Mouse (Mus musculus): ENCODE data around the gene Cyp24a1. TPM values are rescaled to one million over a fixed set of nuclear protein-coding genes. Genes with fewer than 3 reads are reported as not detected.

The Cyp24a1 gene
- polyA plus RNA-seq, 1 experiment from 2014 or later: 0.14 TPM

- no peak for DNase-seq (ENCODE audit: low spot score)
- no peak for ATAC-seq (ENCODE audit: low FRiP score)
- Histone ChIP-seq H3K27me3 (ENCODE audit: control insufficient read depth, insufficient read depth, low read length) (no peaks in the 10 kb centered on the region), H3K4me1 (replicated peaks; ENCODE audit: control insufficient read depth, insufficient read depth, low read length) (no peaks in the 10 kb centered on the region), H3K27ac (ENCODE audit: low read depth, low read length) (no peak overlapping the region), H3K9me3 (ENCODE audit: control insufficient read depth, low read length) (no peaks in the 10 kb centered on the region), H3K36me3 (ENCODE audit: control insufficient read depth, insufficient read depth, low read length) (no peaks in the 10 kb centered on the region), H3K4me2 (replicated peaks; ENCODE audit: low read depth, low read length) (no peak overlapping the region), H3K4me3 (ENCODE audit: low read depth, low read length) (no peak overlapping the region), H3K9ac (ENCODE audit: low read depth, low read length) (no peak overlapping the region)
- WGBS: 71% methylated on average over 11 of the region's 11 CpGs
Measured at GRCm38 (mm10) chr2:170483914-170484313, 13.0 kb downstream of the Cyp24a1 start.

GRCm38 (mm10) chr2:170482019-170482540 lies 14.9 kb downstream of the Cyp24a1 start:
- no peaks in the 10 kb centered on the region for H3K27me3 ChIP-seq (ENCODE audit: control insufficient read depth, insufficient read depth, low read length)
- ATAC-seq (ENCODE audit: low FRiP score) (no peak), DNase-seq (ENCODE audit: low spot score) (no peak)
- no peak overlapping the region for H3K9ac ChIP-seq (ENCODE audit: low read depth, low read length)
- no peak overlapping the region for H3K4me2 ChIP-seq (replicated peaks; ENCODE audit: low read depth, low read length)
- H3K4me3 ChIP-seq (ENCODE audit: low read depth, low read length): no peak overlapping the region
- 74% methylated on average over 10 of the region's 10 CpGs for WGBS
- no peaks in the 10 kb centered on the region for H3K36me3 ChIP-seq (ENCODE audit: control insufficient read depth, insufficient read depth, low read length)
- H3K9me3 ChIP-seq (ENCODE audit: control insufficient read depth, low read length): no peaks in the 10 kb centered on the region
- no peaks in the 10 kb centered on the region for H3K4me1 ChIP-seq (replicated peaks; ENCODE audit: control insufficient read depth, insufficient read depth, low read length)
- no peak overlapping the region for H3K27ac ChIP-seq (ENCODE audit: low read depth, low read length)

GRCm38 (mm10) chr2:170476643-170477042 lies 20.3 kb downstream of the Cyp24a1 start:
- Histone ChIP-seq H3K36me3 (ENCODE audit: control insufficient read depth, insufficient read depth, low read length) (no peaks in the 10 kb centered on the region), H3K9me3 (ENCODE audit: control insufficient read depth, low read length) (no peaks in the 10 kb centered on the region), H3K4me1 (replicated peaks; ENCODE audit: control insufficient read depth, insufficient read depth, low read length) (no peaks in the 10 kb centered on the region), H3K9ac (ENCODE audit: low read depth, low read length) (no peak overlapping the region), H3K27ac (ENCODE audit: low read depth, low read length) (no peak overlapping the region), H3K4me2 (replicated peaks; ENCODE audit: low read depth, low read length) (no peak overlapping the region), H3K4me3 (ENCODE audit: low read depth, low read length) (no peak overlapping the region), H3K27me3 (ENCODE audit: control insufficient read depth, insufficient read depth, low read length) (no peaks in the 10 kb centered on the region)
- DNase-seq (ENCODE audit: low spot score) (no peak), ATAC-seq (ENCODE audit: low FRiP score) (no peak)
- 90% methylated on average over 8 of the region's 8 CpGs for WGBS

DNA sequence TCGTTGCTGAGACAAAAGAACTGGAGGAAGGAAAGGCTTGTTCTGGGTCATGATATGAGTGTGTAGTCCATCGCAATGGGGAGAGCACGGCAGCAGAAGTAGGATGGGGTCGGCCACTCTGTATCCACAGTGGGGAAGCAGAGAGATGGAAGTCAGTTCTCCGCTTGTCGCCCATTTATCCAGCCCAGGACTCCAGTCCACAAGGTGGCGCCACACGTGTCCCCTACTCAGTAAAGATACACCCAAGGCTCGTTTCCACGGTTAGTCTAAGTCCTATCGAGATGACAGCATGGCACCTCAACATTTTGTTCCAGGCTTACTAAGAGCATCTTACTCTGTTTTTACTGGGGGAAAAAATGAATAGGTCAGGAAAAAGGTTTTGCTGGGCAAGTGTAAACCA lies 20.7 kb downstream of the Cyp24a1 start:
- 83% methylated on average over 11 of the region's 11 CpGs for WGBS

DNA sequence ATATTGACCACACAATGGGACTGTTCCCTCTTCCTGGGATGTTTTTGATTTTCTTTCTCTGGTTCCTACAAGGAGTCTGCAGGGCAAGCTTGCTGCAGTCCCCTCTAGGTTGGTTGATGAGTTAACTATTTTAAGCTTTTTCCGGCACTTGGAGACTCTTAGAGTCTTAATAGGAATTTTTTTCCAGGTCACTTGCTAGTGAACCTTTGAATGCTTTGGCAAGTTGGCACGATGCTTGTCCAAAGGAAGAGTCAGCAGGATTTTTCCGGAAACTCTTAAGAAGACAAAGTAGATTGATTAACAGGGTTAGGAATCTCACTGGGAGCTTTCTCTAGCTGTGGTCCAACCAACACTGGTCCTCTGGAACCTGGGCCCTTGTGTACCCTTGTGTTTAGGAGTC lies 21.8 kb downstream of the Cyp24a1 start:
- no peaks in the 10 kb centered on the region for H3K9me3 ChIP-seq (ENCODE audit: control insufficient read depth, low read length)
- no peaks in the 10 kb centered on the region for H3K36me3 ChIP-seq (ENCODE audit: control insufficient read depth, insufficient read depth, low read length)
- no peak overlapping the region for H3K9ac ChIP-seq (ENCODE audit: low read depth, low read length)
- 60% methylated on average over 3 of the region's 3 CpGs for WGBS
- H3K27ac ChIP-seq (ENCODE audit: low read depth, low read length): no peak overlapping the region
- H3K4me2 ChIP-seq (replicated peaks; ENCODE audit: low read depth, low read length): no peak overlapping the region
- no peaks in the 10 kb centered on the region for H3K27me3 ChIP-seq (ENCODE audit: control insufficient read depth, insufficient read depth, low read length)
- no peak for ATAC-seq (ENCODE audit: low FRiP score)
- no peak for DNase-seq (ENCODE audit: low spot score)
- no peak overlapping the region for H3K4me3 ChIP-seq (ENCODE audit: low read depth, low read length)
- H3K4me1 ChIP-seq (replicated peaks; ENCODE audit: control insufficient read depth, insufficient read depth, low read length): no peaks in the 10 kb centered on the region

More for the DNA sequence above, 20.7 kb downstream of the Cyp24a1 start:
- no peaks in the 10 kb centered on the region for H3K27me3 ChIP-seq (ENCODE audit: control insufficient read depth, insufficient read depth, low read length)
- ATAC-seq (ENCODE audit: low FRiP score) (no peak), DNase-seq (ENCODE audit: low spot score) (no peak)
- no peaks in the 10 kb centered on the region for H3K36me3 ChIP-seq (ENCODE audit: control insufficient read depth, insufficient read depth, low read length)
- no peak overlapping the region for H3K4me2 ChIP-seq (replicated peaks; ENCODE audit: low read depth, low read length)
- H3K9ac ChIP-seq (ENCODE audit: low read depth, low read length): no peak overlapping the region
- no peaks in the 10 kb centered on the region for H3K9me3 ChIP-seq (ENCODE audit: control insufficient read depth, low read length)
- no peak overlapping the region for H3K4me3 ChIP-seq (ENCODE audit: low read depth, low read length)
- H3K27ac ChIP-seq (ENCODE audit: low read depth, low read length): no peak overlapping the region
- H3K4me1 ChIP-seq (replicated peaks; ENCODE audit: control insufficient read depth, insufficient read depth, low read length): no peaks in the 10 kb centered on the region

DNA sequence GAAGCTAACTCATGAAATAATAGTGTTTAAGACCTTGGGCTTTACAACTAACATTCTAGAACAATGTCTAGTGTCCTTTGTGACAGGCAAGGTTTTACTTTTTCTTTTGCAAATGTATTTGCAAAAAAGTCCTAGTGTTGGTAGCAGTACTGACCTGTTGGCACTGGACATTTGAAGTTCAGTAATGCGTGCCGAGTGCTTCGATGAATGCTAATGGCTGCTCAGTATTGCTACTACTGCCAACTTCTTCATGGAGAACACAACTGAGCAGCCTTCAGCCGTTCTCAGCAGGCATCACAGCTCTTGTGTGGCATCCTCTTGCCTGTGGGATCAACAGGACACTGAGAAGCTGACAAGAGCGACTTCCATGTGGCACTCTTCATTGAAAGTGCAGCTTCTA lies 22.8 kb downstream of the Cyp24a1 start:
- Histone ChIP-seq H3K27ac (ENCODE audit: low read depth, low read length) (no peak overlapping the region), H3K9me3 (ENCODE audit: control insufficient read depth, low read length) (no peaks in the 10 kb centered on the region), H3K4me2 (replicated peaks; ENCODE audit: low read depth, low read length) (no peak overlapping the region), H3K36me3 (ENCODE audit: control insufficient read depth, insufficient read depth, low read length) (no peaks in the 10 kb centered on the region), H3K9ac (ENCODE audit: low read depth, low read length) (no peak overlapping the region), H3K4me1 (replicated peaks; ENCODE audit: control insufficient read depth, insufficient read depth, low read length) (no peaks in the 10 kb centered on the region), H3K27me3 (ENCODE audit: control insufficient read depth, insufficient read depth, low read length) (no peaks in the 10 kb centered on the region), H3K4me3 (ENCODE audit: low read depth, low read length) (no peak overlapping the region)
- DNase-seq (ENCODE audit: low spot score) (no peak), ATAC-seq (ENCODE audit: low FRiP score) (no peak)
- WGBS: 94% methylated on average over 5 of the region's 5 CpGs

DNA sequence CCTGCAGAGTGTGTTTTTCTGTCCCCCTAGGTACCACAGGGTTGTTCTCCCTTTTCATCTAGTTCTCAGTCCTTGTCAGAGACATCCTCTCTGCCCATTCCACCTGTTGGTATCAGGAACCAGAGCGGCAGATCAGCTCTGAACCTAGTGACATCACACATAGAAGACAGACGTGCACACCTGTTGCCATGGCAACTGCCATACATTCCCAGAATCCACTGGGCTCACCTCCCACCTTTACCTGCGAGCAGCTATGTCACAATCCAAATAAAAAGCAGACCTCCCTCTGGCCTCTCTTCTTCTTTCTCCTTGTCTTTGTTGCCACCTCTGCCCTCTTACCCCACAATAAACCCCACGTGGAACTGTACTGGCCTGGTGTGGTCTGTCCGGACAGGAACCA lies 26.4 kb downstream of the Cyp24a1 start:
- ATAC-seq (ENCODE audit: low FRiP score) (no peak), DNase-seq (ENCODE audit: low spot score) (no peak)
- no peak overlapping the region for H3K9ac ChIP-seq (ENCODE audit: low read depth, low read length)
- no peak overlapping the region for H3K4me2 ChIP-seq (replicated peaks; ENCODE audit: low read depth, low read length)
- H3K27ac ChIP-seq (ENCODE audit: low read depth, low read length): no peak overlapping the region
- H3K9me3 ChIP-seq (ENCODE audit: control insufficient read depth, low read length): no peaks in the 10 kb centered on the region
- WGBS: 80% methylated on average over 5 of the region's 5 CpGs
- no peaks in the 10 kb centered on the region for H3K4me1 ChIP-seq (replicated peaks; ENCODE audit: control insufficient read depth, insufficient read depth, low read length)
- no peaks in the 10 kb centered on the region for H3K36me3 ChIP-seq (ENCODE audit: control insufficient read depth, insufficient read depth, low read length)
- H3K4me3 ChIP-seq (ENCODE audit: low read depth, low read length): no peak overlapping the region
- H3K27me3 ChIP-seq (ENCODE audit: control insufficient read depth, insufficient read depth, low read length): no peaks in the 10 kb centered on the region

GRCm38 (mm10) chr2:170469616-170470308 lies 27.2 kb downstream of the Cyp24a1 start:
- 12% methylated on average over 10 of the region's 10 CpGs for WGBS
- Histone ChIP-seq H3K4me2 (replicated peaks; ENCODE audit: low read depth, low read length) (no peak overlapping the region), H3K27ac (ENCODE audit: low read depth, low read length) (no peak overlapping the region), H3K9me3 (ENCODE audit: control insufficient read depth, low read length) (no peaks in the 10 kb centered on the region), H3K27me3 (ENCODE audit: control insufficient read depth, insufficient read depth, low read length) (no peaks in the 10 kb centered on the region), H3K4me1 (replicated peaks; ENCODE audit: control insufficient read depth, insufficient read depth, low read length) (no peaks in the 10 kb centered on the region), H3K9ac (ENCODE audit: low read depth, low read length) (no peak overlapping the region), H3K4me3 (ENCODE audit: low read depth, low read length) (no peak overlapping the region), H3K36me3 (ENCODE audit: control insufficient read depth, insufficient read depth, low read length) (no peaks in the 10 kb centered on the region)
- no peak; the same call in 1 of the 2 replicates for ATAC-seq (ENCODE audit: low FRiP score)
- peak; percentile 41 for DNase-seq (ENCODE audit: low spot score)

GRCm38 (mm10) chr2:170468009-170468408 lies 28.9 kb downstream of the Cyp24a1 start:
- H3K9ac ChIP-seq (ENCODE audit: low read depth, low read length): no peak overlapping the region
- H3K4me2 ChIP-seq (replicated peaks; ENCODE audit: low read depth, low read length): no peak overlapping the region
- no peaks in the 10 kb centered on the region for H3K27me3 ChIP-seq (ENCODE audit: control insufficient read depth, insufficient read depth, low read length)
- no peaks in the 10 kb centered on the region for H3K36me3 ChIP-seq (ENCODE audit: control insufficient read depth, insufficient read depth, low read length)
- peak; percentile 41 for DNase-seq (ENCODE audit: low spot score)
- H3K4me1 ChIP-seq (replicated peaks; ENCODE audit: control insufficient read depth, insufficient read depth, low read length): no peaks in the 10 kb centered on the region
- H3K27ac ChIP-seq (ENCODE audit: low read depth, low read length): no peak overlapping the region
- H3K4me3 ChIP-seq (ENCODE audit: low read depth, low read length): no peak overlapping the region
- no peaks in the 10 kb centered on the region for H3K9me3 ChIP-seq (ENCODE audit: control insufficient read depth, low read length)
- no peak for ATAC-seq (ENCODE audit: low FRiP score)
